Mouse (Mus musculus) skeletal muscle tissue, adult 2 months (tissue): ENCODE measurements around the gene Prkg2.

Source experiments
- DNase-seq: peaks from one replicate; pipeline ENCODE4 v3.0.0-alpha.2; 2012; ENCODE audit warnings: low read depth, low spot score

Prkg2 gene

GRCm38 (mm10) chr5:98975877-98976672 is 61.1 kb downstream of the Prkg2 start:
- DNase-seq = no peak

GRCm38 (mm10) chr5:98966679-98967078 is 70.5 kb downstream of the Prkg2 start:
- peak; percentile 49 for DNase-seq

GRCm38 (mm10) chr5:98965139-98965538 is 72.0 kb downstream of the Prkg2 start:
- DNase-seq = no peak

GRCm38 (mm10) chr5:98964367-98964766 is 72.8 kb downstream of the Prkg2 start:
- no peak for DNase-seq

GRCm38 (mm10) chr5:98962472-98962871 is 74.7 kb downstream of the Prkg2 start:
- no peak for DNase-seq

- DNase-seq = no peak
Observed at GRCm38 (mm10) chr5:98955576-98955975, 81.6 kb downstream of the Prkg2 start.

- no peak for DNase-seq
Observed at GRCm38 (mm10) chr5:98953386-98953785, 83.8 kb downstream of the Prkg2 start.

GRCm38 (mm10) chr5:98951566-98951965 is 85.6 kb downstream of the Prkg2 start:
- DNase-seq = no peak

GRCm38 (mm10) chr5:98950495-98951092 is 86.6 kb downstream of the Prkg2 start:
- DNase-seq = no peak

GRCm38 (mm10) chr5:98949784-98950183 is 87.4 kb downstream of the Prkg2 start:
- no peak for DNase-seq

GRCm38 (mm10) chr5:98946656-98947055 is 90.5 kb downstream of the Prkg2 start:
- DNase-seq = no peak

- DNase-seq = no peak
Observed at GRCm38 (mm10) chr5:98946117-98946620, 91.0 kb downstream of the Prkg2 start.

GRCm38 (mm10) chr5:98943776-98944175 is 93.4 kb downstream of the Prkg2 start:
- no peak for DNase-seq

- DNase-seq = no peak
Observed at GRCm38 (mm10) chr5:98940731-98941130, 96.4 kb downstream of the Prkg2 start.

- DNase-seq = no peak
Observed at GRCm38 (mm10) chr5:98939631-98940208, 97.4 kb downstream of the Prkg2 start.

- no peak for DNase-seq
Observed at GRCm38 (mm10) chr5:98939116-98939515, 98.0 kb downstream of the Prkg2 start.

GRCm38 (mm10) chr5:98937879-98938278 is 99.3 kb downstream of the Prkg2 start:
- no peak for DNase-seq

GRCm38 (mm10) chr5:98936650-98937049 is 100.5 kb downstream of the Prkg2 start:
- DNase-seq = no peak

- DNase-seq = no peak
Observed at GRCm38 (mm10) chr5:98935930-98936329, 101.2 kb downstream of the Prkg2 start.

GRCm38 (mm10) chr5:98922921-98923320 is 114.2 kb downstream of the Prkg2 start:
- no peak for DNase-seq

GRCm38 (mm10) chr5:98921608-98922007 is 115.5 kb downstream of the Prkg2 start:
- no peak for DNase-seq

GRCm38 (mm10) chr5:98918716-98919115 is 118.4 kb downstream of the Prkg2 start:
- DNase-seq = no peak

- DNase-seq = no peak
Observed at GRCm38 (mm10) chr5:98902339-98902738, 134.8 kb downstream of the Prkg2 start.
